Mouse (Mus musculus) lung, adult 2 months (tissue): Measurements from ENCODE around the gene Iqcf1. TPM values are rescaled to one million over a fixed set of nuclear protein-coding genes. Genes with fewer than 3 reads are reported as not detected.

Source experiments
- DNase-seq: peaks from one replicate; pipeline ENCODE4 v3.0.0; 2022
- H3K4me1 ChIP-seq: fragments of 200-500 bp; 2 replicates; pipeline ENCODE4 v1.6.1; 2011; ENCODE audit warnings: low read length; ENCODE audit not compliant: control insufficient read depth, insufficient read depth
- H3K4me3 ChIP-seq: fragments of 200-500 bp; replicated peaks from 2 replicates; pipeline ENCODE3; 2011; ENCODE audit warnings: low read depth, mild to moderate bottlenecking, control low read depth, low read length; ENCODE audit errors: extremely low read depth
- CTCF ChIP-seq: fragments of 200-500 bp; IDR thresholded peaks from 2 replicates; pipeline ENCODE4 v1.5.1; 2011; ENCODE audit warnings: mild to moderate bottlenecking, low read length, control low read depth; ENCODE audit not compliant: insufficient read depth
- POLR2A ChIP-seq: fragments of 200-500 bp; IDR thresholded peaks from 2 replicates; pipeline ENCODE4 v1.6.1; 2011; ENCODE audit warnings: low read depth, mild to moderate bottlenecking, control low read depth, low read length, borderline replicate concordance; ENCODE audit errors: extremely low read depth
- WGBS: fragments of 180-500 bp; shearing (Covaris S2); methylation state at CpG from one replicate; pipeline ENCODE4 v1.1.7; 2018; 5-methylcytosine and 5-hydroxymethylcytosine counted together
- polyA plus RNA-seq: library from polyadenylated mRNA; depleted of rRNA; stranded (reverse); fragments of >200 nt; gene quantifications from 2 replicates; pipeline ENCODE4 v1.2.3, GENCODE M21; 2012; rRNA removed

The Iqcf1 gene
- polyA plus RNA-seq, 1 experiment, result 0.30 TPM

DNA sequence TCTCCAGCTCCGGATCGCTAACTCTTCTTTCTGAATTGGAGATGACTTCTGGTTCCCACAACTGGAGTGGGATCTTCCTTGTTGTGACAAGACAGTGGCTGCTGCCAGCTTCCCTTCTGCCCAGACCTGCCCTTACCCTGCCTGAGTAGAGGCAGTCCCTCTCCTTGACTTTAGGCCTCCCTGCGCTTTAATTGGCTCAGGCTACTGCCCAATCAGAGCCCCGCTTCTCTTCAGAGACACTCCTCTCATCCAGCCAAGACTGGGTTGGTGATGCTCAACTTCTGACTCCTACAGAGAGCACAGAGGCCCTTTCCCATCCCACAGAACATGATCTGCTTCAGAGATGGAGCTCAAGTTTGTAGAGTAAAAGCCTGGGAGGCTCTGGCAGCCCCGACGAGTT, 4.5 kb downstream of the Iqcf1 start:
- 84% methylated on average over 6 of the region's 6 CpGs for WGBS
- no peaks in the 10 kb centered on the region for H3K4me1 ChIP-seq
- no peak for TF ChIP-seq POLR2A
- no peak for TF ChIP-seq CTCF

DNA sequence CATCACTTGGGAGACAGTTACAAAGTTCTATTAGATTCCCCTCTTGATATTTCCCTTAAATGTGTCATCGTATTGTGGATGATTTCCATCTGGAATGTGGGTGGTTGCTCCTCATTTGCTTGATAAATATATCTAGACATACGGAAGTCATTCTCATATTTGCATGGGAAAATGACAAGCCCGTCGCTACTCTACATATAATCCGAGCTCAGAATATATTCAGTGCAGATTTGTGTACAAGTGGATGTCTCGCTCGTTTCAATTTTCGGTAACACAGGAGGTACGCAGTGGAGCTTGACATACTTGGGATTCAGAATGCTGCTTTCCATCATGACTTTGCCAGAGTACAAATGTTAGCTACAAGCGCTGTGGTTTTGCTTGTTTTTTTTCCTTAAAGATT, 9.6 kb downstream of the Iqcf1 start:
- TF ChIP-seq POLR2A, result no peak
- TF ChIP-seq CTCF, result no peak
- WGBS, result 88% methylated on average over 10 of the region's 10 CpGs
- Histone ChIP-seq H3K4me1 (no peaks in the 10 kb centered on the region; the same call in 1 of the 2 replicates), H3K4me3 (no peak overlapping the region)
- DNase-seq, result no peak

More for the DNA sequence above, 4.5 kb downstream of the Iqcf1 start:
- no peak for DNase-seq
- H3K4me3 ChIP-seq, result no peak overlapping the region

DNA sequence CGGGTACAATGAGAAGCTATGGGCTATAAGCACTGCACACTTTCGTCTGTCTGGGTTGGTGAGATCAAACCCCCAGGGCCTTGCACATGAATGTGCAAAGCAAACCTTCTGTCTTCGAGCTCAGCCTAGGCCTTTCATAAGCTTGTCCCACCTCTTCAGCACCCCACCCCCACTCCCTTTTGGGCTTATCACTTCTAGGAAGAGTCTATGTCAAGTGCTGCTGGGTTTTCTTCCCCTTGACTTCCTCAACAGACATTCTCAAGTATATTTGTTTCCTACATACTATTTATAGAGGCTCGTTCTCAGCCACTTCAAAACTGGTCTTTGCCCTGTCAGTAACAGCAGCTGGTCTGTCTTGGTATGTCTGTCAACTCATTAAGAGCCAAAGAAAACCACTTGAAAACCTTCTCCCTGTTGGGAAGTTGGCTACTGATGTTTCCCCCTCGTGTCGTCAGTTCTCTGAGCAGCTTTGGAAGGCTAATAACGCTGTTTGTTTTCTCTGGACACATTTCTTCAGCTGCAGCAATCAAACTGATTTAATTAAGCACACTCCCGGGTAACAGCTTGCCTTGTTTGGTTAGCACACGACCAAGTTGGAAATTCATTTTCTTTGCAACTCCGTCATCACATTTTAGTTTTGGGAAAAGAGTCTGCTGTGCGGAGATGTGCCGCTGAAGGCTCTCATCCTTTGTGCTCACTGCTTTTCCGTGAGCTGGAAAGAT, 13.1 kb downstream of the Iqcf1 start:
- 40% methylated on average over 13 of the region's 13 CpGs for WGBS
- DNase-seq, result no peak
- H3K4me3 ChIP-seq, result no peak overlapping the region
- TF ChIP-seq CTCF, result no peak
- no peak for TF ChIP-seq POLR2A
- no peaks in the 10 kb centered on the region; the same call in 1 of the 2 replicates for H3K4me1 ChIP-seq

DNA sequence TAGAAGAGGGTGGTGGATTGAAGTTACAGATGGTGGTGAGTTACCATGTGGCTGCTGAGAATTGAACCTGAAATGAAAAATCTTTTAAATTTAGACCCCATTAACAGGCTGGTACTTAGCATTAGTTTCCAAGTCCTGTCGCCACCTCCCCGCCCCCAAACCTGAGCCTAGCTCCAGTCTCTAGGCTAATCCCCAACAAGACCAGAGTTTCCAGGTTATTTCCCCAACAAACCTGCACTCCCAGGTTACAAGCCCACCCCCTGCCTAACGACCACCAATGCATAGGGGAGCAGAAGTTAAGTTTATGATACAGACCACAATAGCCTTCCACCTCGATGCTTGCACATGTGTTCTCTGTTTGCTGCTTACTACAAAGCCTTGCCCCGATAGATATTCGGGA, 13.8 kb downstream of the Iqcf1 start:
- TF ChIP-seq POLR2A, result no peak
- no peak for TF ChIP-seq CTCF
- Histone ChIP-seq H3K4me3 (no peak overlapping the region), H3K4me1 (no peaks in the 10 kb centered on the region; the same call in 1 of the 2 replicates)
- 74% methylated on average over 6 of the region's 6 CpGs for WGBS
- no peak for DNase-seq

DNA sequence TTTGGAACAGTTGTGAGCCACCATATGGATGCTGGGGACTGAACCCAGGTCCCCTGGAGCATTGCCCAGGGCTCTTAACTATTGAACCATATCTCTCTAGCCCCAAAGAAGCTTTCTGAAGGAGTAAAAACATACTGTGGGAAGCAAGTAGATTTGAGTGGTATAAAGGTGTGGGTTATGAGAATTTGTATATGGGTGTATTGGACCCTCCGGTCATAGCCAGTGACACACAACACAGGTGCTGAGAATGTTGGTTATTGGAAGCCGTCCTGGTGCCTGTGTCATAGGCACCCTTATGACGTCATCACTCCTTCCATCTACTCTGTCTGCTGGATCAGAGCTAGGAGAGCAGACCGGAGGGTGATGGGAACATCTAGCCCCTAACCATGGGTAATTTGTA, 14.5 kb downstream of the Iqcf1 start, which contains the start of gene Iqcf5:
Gene Iqcf5, plus strand, starts transcription at position 301 of the 400 bp plus-strand sequence.
- H3K4me1 ChIP-seq, result no peaks in the 10 kb centered on the region; the same call in 1 of the 2 replicates
- TF ChIP-seq CTCF (no peak), POLR2A (no peak)
- 82% methylated on average over 4 of the region's 4 CpGs for WGBS

DNA sequence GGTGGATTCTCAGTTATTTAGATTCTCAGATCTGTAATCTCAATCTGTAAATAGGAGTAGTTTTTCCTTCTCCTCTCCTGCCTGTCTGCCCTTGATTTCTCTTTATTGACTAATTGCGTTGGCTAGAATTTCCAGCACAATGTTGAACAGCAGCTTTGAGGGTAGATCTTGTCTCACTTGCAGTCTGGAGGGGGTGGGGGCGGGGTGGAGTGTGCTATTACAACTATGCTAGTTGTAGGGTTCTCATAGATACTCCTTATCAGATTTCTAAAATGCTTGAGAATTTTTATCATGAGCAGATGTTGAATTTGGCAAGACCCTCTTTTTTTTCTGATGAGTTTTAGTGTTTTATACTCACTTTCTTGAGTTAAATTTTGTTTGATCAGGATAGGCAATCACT, 19.7 kb downstream of the Iqcf1 start:
- H3K4me1 ChIP-seq, result no peaks in the 10 kb centered on the region
- WGBS, result 45% methylated on average over 2 of the region's 2 CpGs
- no peak for DNase-seq
- H3K4me3 ChIP-seq, result no peak overlapping the region
- TF ChIP-seq CTCF, result no peak
- no peak for TF ChIP-seq POLR2A

More for the DNA sequence above, 14.5 kb downstream of the Iqcf1 start, which contains the start of gene Iqcf5:
- no peak for DNase-seq
- H3K4me3 ChIP-seq, result no peak within 1 kb of the TSS

DNA sequence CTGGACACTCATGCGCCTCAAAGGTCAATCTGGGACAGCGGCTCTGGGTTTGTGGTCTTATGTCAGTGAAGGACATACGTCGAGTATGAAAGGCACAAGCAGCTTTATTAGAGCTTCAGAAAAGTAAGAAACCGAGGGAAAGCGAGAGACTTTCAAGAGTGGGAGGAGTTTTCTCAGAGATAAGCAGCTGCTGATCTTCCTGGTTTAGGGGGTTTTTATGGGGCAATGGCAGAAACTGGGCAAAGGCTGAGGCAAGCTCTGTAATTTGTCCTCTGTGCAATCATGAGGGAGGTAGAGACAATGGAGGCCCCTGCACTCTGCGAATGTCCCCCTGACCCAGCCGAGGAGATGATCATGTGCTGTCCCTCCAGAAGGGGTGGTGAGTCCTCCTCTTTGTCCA, 20.1 kb downstream of the Iqcf1 start:
- H3K4me3 ChIP-seq, result no peak overlapping the region
- H3K4me1 ChIP-seq, result no peaks in the 10 kb centered on the region
- TF ChIP-seq CTCF (no peak), POLR2A (no peak)
- no peak for DNase-seq
- 61% methylated on average over 8 of the region's 8 CpGs for WGBS

DNA sequence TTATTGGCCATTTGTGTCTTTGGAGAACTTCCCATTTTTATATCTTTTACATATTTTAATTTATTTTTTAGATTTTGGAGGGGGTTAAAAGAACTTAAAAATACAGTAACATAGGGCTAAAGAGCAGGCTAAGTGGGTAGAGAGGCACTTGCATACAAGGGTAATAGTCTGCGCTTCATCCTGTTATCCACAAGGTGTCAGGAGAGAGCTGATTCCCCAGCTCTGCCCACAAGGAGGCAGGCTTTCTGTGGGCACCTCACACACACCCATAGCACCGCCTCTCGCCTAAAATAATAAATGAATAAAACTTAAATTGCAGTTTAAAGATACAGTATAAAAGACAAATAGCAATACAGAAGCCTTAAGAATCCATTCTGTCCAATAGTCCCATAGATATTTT, 32.1 kb downstream of the Iqcf1 start:
- no peak for TF ChIP-seq POLR2A
- peak; percentile 91 for TF ChIP-seq CTCF
- no peaks in the 10 kb centered on the region for H3K4me1 ChIP-seq
- DNase-seq, result no peak
- no peak overlapping the region for H3K4me3 ChIP-seq
- WGBS, result 15% methylated on average over 3 of the region's 3 CpGs

DNA sequence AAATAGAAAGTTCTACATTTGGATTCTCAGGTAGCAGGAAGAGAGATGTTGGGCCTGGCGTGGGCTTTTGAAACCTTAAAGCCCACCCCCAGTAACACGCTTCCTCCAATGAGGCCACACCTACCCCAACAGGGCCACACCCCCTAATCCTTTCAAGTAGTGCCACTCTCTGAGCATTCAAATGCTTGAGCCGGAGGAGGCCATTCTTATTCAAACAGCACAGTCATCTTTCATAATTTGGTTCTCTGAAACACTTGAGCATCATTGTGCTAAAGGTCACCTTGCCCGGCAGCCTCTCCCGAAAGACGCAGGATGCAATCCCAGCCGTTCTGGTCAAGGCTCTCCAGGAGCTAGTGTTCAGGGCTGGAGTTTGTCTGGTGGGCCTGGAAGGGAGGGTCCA, 34.5 kb downstream of the Iqcf1 start:
- TF ChIP-seq POLR2A (no peak), CTCF (no peak)
- Histone ChIP-seq H3K4me1 (no peaks in the 10 kb centered on the region), H3K4me3 (no peak overlapping the region)
- 92% methylated on average over 7 of the region's 7 CpGs for WGBS
- no peak for DNase-seq

DNA sequence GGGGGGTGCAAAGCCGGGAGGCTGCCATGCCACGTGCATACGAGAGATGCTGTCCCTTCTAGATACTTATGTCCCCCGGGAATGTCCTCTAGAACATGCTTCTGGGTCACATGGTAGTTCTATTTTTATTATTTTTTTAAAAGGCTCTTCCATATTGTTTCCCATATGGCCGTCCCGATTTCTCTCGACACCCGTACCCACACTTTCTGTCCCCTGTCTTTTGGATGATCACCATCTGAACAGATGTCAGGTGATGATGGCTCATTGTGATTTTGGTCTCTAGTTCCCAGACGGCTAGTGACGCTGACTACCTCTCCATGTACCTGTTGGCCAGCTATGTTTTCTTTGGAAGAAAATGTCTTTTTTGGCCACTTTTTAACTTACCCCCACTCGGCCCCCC, 35.2 kb downstream of the Iqcf1 start:
- no peak overlapping the region for H3K4me3 ChIP-seq
- no peak for DNase-seq
- TF ChIP-seq CTCF (no peak), POLR2A (no peak)
- 89% methylated on average over 11 of the region's 11 CpGs for WGBS
- H3K4me1 ChIP-seq, result no peaks in the 10 kb centered on the region

Other genes starting within 250 kb of the Iqcf1 start
- gene Poc1a, start 218.9 kb upstream of the Iqcf1 start, polyA plus RNA-seq, result 5.7 and 7.9 TPM in 2 replicates
- gene Dusp7, start 131.3 kb upstream of the Iqcf1 start, polyA plus RNA-seq, result 223 and 262 TPM in 2 replicates
- 288 and 319 TPM in 2 replicates for gene Rpl29, start 70.5 kb upstream of the Iqcf1 start, polyA plus RNA-seq
- gene Acy1, start 61.6 kb upstream of the Iqcf1 start, polyA plus RNA-seq, result 6.5 and 10.0 TPM in 2 replicates
- 80.0 and 80.9 TPM in 2 replicates for gene Abhd14b, start 52.5 kb upstream of the Iqcf1 start, polyA plus RNA-seq
- gene Abhd14a, start 52.3 kb upstream of the Iqcf1 start, polyA plus RNA-seq, result 27.2 and 34.4 TPM in 2 replicates
- gene Pcbp4, start 46.7 kb upstream of the Iqcf1 start, polyA plus RNA-seq, result 68.5 and 70.7 TPM in 2 replicates
- gene Gpr62, start 34.0 kb upstream of the Iqcf1 start, polyA plus RNA-seq, result 0.19 and 0.50 TPM in 2 replicates
- 27.4 and 29.2 TPM in 2 replicates for gene Rrp9, start 24.0 kb upstream of the Iqcf1 start, polyA plus RNA-seq
- gene Parp3, start 23.0 kb upstream of the Iqcf1 start, polyA plus RNA-seq, result 65.2 and 74.3 TPM in 2 replicates
- gene Iqcf5, start 14.6 kb downstream of the Iqcf1 start, polyA plus RNA-seq, result 0.27 TPM in 1 of 2 replicates, not detected in the other
- gene Iqcf3, start 61.7 kb downstream of the Iqcf1 start, polyA plus RNA-seq, result not detected in 2 replicates
- not detected in 2 replicates for gene Iqcf4, start 71.0 kb downstream of the Iqcf1 start, polyA plus RNA-seq
- not detected in 2 replicates for gene Iqcf6, start 126.6 kb downstream of the Iqcf1 start, polyA plus RNA-seq
- not detected in 2 replicates for gene Grm2, start 156.1 kb downstream of the Iqcf1 start, polyA plus RNA-seq
- 103 and 108 TPM in 2 replicates for gene Tex264, start 186.0 kb downstream of the Iqcf1 start, polyA plus RNA-seq